Mouse (Mus musculus): ENCODE results near the gene Apbb2. TPM values are rescaled to one million over a fixed set of nuclear protein-coding genes. Genes with fewer than 3 reads are reported as not detected.

The Apbb2 gene
- polyA plus RNA-seq, 2 experiments = 15.8 to 45.8 TPM

DNA sequence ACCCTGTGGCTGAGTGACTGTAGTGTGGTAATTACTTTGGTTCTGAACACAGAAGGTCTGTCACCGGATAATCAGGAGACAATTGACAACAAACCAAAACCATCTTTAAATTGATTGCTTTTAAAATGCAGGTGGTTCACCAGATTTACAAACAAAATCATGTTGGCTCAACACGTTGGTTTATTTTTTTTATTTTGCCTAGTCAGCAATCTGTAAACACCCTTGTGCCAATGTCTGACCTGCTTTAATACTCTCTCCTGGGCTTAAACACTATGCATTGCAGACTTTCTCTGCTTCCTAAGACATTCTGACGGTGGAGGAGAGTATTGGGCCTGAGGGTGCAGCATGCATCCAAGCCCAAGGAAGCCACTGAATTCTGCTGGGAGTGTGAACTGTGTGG is 22.3 kb downstream of the Apbb2 start:
- H3K4me2 ChIP-seq (replicated peaks; ENCODE audit: low read depth, low read length, severe bottlenecking) = no peak overlapping the region
- H3K27ac ChIP-seq (replicated peaks; ENCODE audit: low read depth, low read length) = no peak overlapping the region
- H3K27me3 ChIP-seq (ENCODE audit: control insufficient read depth, insufficient read depth, low read length) = no peaks in the 10 kb centered on the region
- ATAC-seq (ENCODE audit: low FRiP score, low read depth) = no peak
- WGBS = 60% methylated on average over 3 of the region's 3 CpGs
- no peak overlapping the region for H3K9ac ChIP-seq (ENCODE audit: low read depth, low read length, severe bottlenecking)
- H3K9me3 ChIP-seq (ENCODE audit: control insufficient read depth, low read length) = no peaks in the 10 kb centered on the region
- no peak for TF ChIP-seq POLR2A (IDR thresholded peaks at IDR 0.05; ENCODE audit: borderline replicate concordance, extremely low read depth, insufficient read depth, insufficient read length)
- DNase-seq (ENCODE audit: low spot score) = no peak
- H3K4me3 ChIP-seq (replicated peaks; ENCODE audit: low read length) = no peak overlapping the region
- H3K36me3 ChIP-seq (ENCODE audit: control insufficient read depth, insufficient read depth, low read length) = no peaks in the 10 kb centered on the region
- no peaks in the 10 kb centered on the region; the same call in 1 of the 2 replicates for H3K4me1 ChIP-seq (ENCODE audit: control insufficient read depth, insufficient read depth, low read length)

DNA sequence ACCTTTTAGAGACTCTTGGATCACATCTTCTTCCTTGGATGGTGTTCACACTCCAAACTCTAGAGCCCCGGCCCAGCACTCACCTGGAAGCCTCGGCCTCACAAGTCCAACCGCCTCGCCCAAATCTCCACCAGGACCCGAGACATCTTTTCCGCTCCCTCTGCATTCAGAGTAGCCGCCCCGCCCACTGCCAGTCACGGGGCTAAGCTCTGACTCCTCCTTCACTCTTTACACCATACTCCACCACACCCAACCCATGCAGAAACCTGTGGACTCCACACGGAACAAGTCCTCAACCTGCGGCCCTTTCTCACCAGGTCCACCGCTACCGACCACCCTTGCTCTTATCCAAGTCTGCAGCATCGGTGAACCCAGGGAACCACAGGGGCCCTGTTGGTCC is 23.7 kb downstream of the Apbb2 start:
- H3K27ac ChIP-seq (replicated peaks; ENCODE audit: low read depth, low read length) = no peak overlapping the region
- ATAC-seq (ENCODE audit: low FRiP score, low read depth) = no peak
- H3K4me2 ChIP-seq (replicated peaks; ENCODE audit: low read depth, low read length, severe bottlenecking) = no peak overlapping the region
- no peak overlapping the region for H3K9ac ChIP-seq (ENCODE audit: low read depth, low read length, severe bottlenecking)
- no peak for TF ChIP-seq POLR2A (IDR thresholded peaks at IDR 0.05; ENCODE audit: borderline replicate concordance, extremely low read depth, insufficient read depth, insufficient read length)
- H3K36me3 ChIP-seq (ENCODE audit: control insufficient read depth, insufficient read depth, low read length) = no peaks in the 10 kb centered on the region
- H3K4me3 ChIP-seq (replicated peaks; ENCODE audit: low read length) = no peak overlapping the region
- WGBS = 91% methylated on average over 14 of the region's 14 CpGs
- DNase-seq (ENCODE audit: low spot score) = no peak
- no peaks in the 10 kb centered on the region; the same call in 1 of the 2 replicates for H3K4me1 ChIP-seq (ENCODE audit: control insufficient read depth, insufficient read depth, low read length)
- no peaks in the 10 kb centered on the region for H3K9me3 ChIP-seq (ENCODE audit: control insufficient read depth, low read length)
- H3K27me3 ChIP-seq (ENCODE audit: control insufficient read depth, insufficient read depth, low read length) = no peaks in the 10 kb centered on the region

DNA sequence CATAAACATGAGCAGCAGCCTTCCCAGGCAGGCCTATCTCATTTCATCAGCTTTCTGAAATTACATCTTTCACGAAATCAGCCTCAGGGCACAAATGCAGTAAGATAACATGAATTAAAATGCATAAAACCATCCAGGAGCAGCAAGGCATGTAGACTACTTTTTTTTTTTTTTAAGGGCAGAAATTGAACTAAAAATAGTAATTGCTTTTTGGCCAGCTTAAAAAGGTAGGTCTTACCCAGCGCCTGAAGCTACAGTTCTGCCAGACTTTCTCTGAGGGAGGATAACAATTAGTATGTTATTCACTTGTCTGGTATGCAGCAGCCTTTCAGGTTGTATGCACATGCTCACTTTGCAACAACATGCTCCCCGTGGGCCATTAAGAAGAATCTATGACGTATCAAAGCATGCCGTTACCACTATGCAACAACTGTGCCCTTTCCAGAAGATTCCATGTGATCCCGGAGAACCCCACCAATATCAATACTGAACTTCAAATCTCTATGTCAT is 32.3 kb downstream of the Apbb2 start:
- Histone ChIP-seq H3K9ac (ENCODE audit: low read depth, low read length, severe bottlenecking) (no peak overlapping the region), H3K4me1 (ENCODE audit: control insufficient read depth, insufficient read depth, low read length) (peaks cover 31% of the 10 kb centered on the region), H3K27me3 (ENCODE audit: control insufficient read depth, insufficient read depth, low read length) (no peaks in the 10 kb centered on the region), H3K4me3 (replicated peaks; ENCODE audit: low read length) (no peak overlapping the region), H3K4me2 (replicated peaks; ENCODE audit: low read depth, low read length, severe bottlenecking) (no peak overlapping the region), H3K9me3 (ENCODE audit: control insufficient read depth, low read length) (no peaks in the 10 kb centered on the region), H3K36me3 (ENCODE audit: control insufficient read depth, insufficient read depth, low read length) (no peaks in the 10 kb centered on the region), H3K27ac (replicated peaks; ENCODE audit: low read depth, low read length) (no peak overlapping the region)
- ATAC-seq (ENCODE audit: low FRiP score, low read depth) (no peak), DNase-seq (ENCODE audit: low spot score) (no peak)
- 63% methylated on average over 6 of the region's 6 CpGs for WGBS
- TF ChIP-seq POLR2A (IDR thresholded peaks at IDR 0.05; ENCODE audit: borderline replicate concordance, extremely low read depth, insufficient read depth, insufficient read length) = no peak

DNA sequence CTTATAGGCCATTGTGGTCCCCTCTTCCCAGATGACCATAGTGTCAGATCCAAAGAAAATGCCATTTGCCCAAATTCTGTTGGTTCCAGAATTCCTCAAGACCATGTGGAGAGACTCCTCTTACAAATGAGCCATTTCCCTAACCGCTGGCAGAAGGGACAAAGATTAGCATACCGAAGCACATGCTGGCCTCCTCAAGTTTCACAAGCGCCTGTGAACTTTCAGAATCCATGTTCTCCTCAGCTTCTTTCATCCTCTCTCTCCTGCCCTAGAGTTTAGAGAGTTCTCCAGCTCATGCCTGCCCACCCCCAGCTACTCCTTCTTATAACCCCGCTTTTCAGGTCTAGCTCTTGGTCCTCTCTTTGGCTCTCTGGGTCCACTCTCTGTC is 35.6 kb downstream of the Apbb2 start:
- peak; percentile 25 for DNase-seq (ENCODE audit: low spot score)
- no peak overlapping the region for H3K9ac ChIP-seq (ENCODE audit: low read depth, low read length, severe bottlenecking)
- H3K36me3 ChIP-seq (ENCODE audit: control insufficient read depth, insufficient read depth, low read length) = no peaks in the 10 kb centered on the region
- 24% methylated on average over 4 of the region's 4 CpGs for WGBS
- H3K4me2 ChIP-seq (replicated peaks; ENCODE audit: low read depth, low read length, severe bottlenecking) = no peak overlapping the region
- 0 out of 2 replicates have a peak overlapping the region, but pooled peaks have one; percentile 19 for H3K27ac ChIP-seq (replicated peaks; ENCODE audit: low read depth, low read length)
- ATAC-seq (ENCODE audit: low FRiP score, low read depth) = peak; percentile 60; the same call in 1 of the 2 replicates
- no peaks in the 10 kb centered on the region for H3K9me3 ChIP-seq (ENCODE audit: control insufficient read depth, low read length)
- no peak overlapping the region for H3K4me3 ChIP-seq (replicated peaks; ENCODE audit: low read length)
- peaks cover 34% of the 10 kb centered on the region for H3K4me1 ChIP-seq (ENCODE audit: control insufficient read depth, insufficient read depth, low read length)
- no peaks in the 10 kb centered on the region for H3K27me3 ChIP-seq (ENCODE audit: control insufficient read depth, insufficient read depth, low read length)
- TF ChIP-seq POLR2A (IDR thresholded peaks at IDR 0.05; ENCODE audit: borderline replicate concordance, extremely low read depth, insufficient read depth, insufficient read length) = no peak

DNA sequence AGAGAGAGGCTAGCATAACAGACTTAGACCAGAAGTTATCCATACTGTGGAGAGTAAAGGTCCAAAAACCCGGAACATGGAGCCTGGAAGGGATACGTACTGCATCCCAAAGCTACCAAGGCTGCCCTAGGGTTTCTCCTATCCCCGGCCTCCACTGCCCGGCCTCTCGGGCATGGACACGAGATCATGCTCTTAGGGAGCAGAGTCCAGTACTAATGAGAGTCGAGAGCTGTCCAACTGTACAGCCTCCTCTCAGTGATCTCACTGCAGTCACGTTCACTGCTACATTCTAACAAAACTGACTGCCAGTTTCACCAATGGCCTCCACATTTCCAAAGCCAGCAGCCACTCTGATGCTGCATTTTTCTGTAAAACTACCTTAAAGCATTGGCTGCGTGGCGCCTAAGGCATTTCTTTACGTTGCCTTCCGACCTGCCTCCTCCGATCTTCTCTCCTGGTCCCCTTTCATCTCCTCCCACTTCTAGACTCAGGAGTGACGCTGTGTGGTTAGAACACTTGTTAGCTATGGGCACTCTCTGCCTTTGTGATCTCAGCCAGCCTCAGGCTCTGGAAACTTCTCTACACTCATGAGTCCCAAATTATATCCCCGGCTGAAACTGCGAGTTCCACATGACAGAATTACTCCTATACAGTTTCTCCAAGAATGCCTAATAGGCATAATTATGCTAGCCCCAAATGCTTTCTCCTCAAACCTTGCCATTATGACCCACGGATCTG is 36.1 kb downstream of the Apbb2 start:
- Histone ChIP-seq H3K4me2 (replicated peaks; ENCODE audit: low read depth, low read length, severe bottlenecking) (no peak overlapping the region), H3K27me3 (ENCODE audit: control insufficient read depth, insufficient read depth, low read length) (no peaks in the 10 kb centered on the region), H3K36me3 (ENCODE audit: control insufficient read depth, insufficient read depth, low read length) (no peaks in the 10 kb centered on the region), H3K9me3 (ENCODE audit: control insufficient read depth, low read length) (no peaks in the 10 kb centered on the region), H3K4me3 (replicated peaks; ENCODE audit: low read length) (no peak overlapping the region), H3K9ac (ENCODE audit: low read depth, low read length, severe bottlenecking) (no peak overlapping the region), H3K27ac (replicated peaks; ENCODE audit: low read depth, low read length) (no peak overlapping the region), H3K4me1 (ENCODE audit: control insufficient read depth, insufficient read depth, low read length) (peaks cover 34% of the 10 kb centered on the region)
- WGBS = 64% methylated on average over 17 of the region's 17 CpGs
- TF ChIP-seq POLR2A (IDR thresholded peaks at IDR 0.05; ENCODE audit: borderline replicate concordance, extremely low read depth, insufficient read depth, insufficient read length) = no peak
- ATAC-seq (ENCODE audit: low FRiP score, low read depth) (no peak), DNase-seq (ENCODE audit: low spot score) (no peak)
